Mouse (Mus musculus): ENCODE measurements around the gene Irf9. TPM values are rescaled to one million over a fixed set of nuclear protein-coding genes. Genes with fewer than 3 reads are reported as not detected.

The Irf9 gene
- polyA plus RNA-seq (2015; fragmentation: Nextera tagmentation; extraction: Ambion mirVana), result 46.6 and 50.2 TPM in 2 replicates

- DNase-seq (ENCODE audit: low spot score), result no peak
Observed at GRCm38 (mm10) chr14:55603271-55603632, at the start of gene Irf9. Gene Irf9 (plus strand): TSS chr14:55603571.

GRCm38 (mm10) chr14:55554635-55555034 is 48.7 kb upstream of the Irf9 start:
- DNase-seq (ENCODE audit: low spot score), result no peak

DNA sequence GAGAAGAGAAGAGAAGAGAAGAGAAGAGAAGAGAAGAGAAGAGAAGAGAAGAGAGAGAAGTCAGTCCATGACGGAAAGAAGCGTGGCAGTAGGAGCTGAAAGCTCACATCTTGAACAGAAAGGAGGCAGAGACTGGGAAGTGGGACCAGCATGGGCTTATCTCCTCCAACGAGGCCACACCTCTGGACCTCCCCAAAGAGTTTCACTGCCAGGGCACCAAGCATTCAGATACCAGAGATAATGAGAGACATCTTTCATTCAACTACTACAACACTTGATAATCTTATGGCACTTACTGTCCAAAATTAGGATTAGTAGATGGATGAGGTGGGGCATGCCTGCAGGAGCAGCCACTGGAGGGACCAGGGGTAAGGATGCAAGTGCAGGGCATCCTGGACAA is 47.6 kb upstream of the Irf9 start:
- no peak for DNase-seq (ENCODE audit: low spot score)

DNA sequence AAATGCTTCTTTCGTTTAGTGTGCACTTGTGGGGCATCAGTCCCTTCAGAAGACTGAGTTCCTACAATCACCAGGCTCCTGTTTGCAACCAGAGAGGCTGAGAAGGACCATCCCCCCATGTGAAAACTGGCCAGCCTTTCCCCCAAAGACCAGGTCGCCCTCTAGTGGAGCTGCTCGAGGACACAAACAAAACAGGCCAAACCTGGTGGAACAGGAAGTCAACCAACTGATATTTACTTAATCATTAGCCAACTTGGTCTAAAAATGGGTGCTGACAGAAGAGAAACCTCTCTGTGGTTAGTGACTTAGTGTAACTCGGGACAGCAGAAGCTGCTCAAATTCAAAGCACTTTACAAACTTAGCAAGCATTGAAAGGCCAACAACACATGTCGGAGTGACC is 46.4 kb upstream of the Irf9 start:
- DNase-seq (ENCODE audit: low spot score), result peak; percentile 49

GRCm38 (mm10) chr14:55557587-55557986 is 45.8 kb upstream of the Irf9 start:
- no peak for DNase-seq (ENCODE audit: low spot score)

GRCm38 (mm10) chr14:55558740-55559448 is 44.5 kb upstream of the Irf9 start:
- DNase-seq (ENCODE audit: low spot score), result no peak

DNA sequence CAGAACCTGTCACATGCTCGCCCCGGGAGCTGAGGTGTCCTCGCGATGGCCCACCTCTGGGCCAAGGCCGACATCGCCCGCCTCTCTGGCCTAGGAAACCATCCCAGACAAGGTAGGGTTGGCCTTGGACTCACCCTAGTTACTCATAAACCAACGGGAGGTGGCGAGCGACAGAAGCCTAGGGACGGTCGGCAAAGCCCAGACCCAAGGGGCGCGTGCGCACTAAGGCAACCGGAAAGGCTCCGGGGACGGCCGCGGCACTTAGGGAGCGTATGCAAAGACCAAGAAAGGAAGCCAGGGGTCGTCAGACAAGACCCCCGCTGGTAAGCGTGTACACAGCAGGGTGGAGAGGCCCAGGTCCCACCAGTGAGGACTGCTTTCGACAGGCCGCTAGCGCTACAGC is 43.6 kb upstream of the Irf9 start, which contains the start of gene Dcaf11:
Gene Dcaf11 (plus strand): TSS at position 208 of the 403 bp plus-strand sequence.
- peak; percentile 91 for DNase-seq (ENCODE audit: low spot score)

- peak; percentile 99 for DNase-seq (ENCODE audit: low spot score)
Observed at GRCm38 (mm10) chr14:55560202-55561073, 42.9 kb upstream of the Irf9 start, which contains the start of gene A730061H03Rik. Gene A730061H03Rik (minus strand): TSS chr14:55560406.

DNA sequence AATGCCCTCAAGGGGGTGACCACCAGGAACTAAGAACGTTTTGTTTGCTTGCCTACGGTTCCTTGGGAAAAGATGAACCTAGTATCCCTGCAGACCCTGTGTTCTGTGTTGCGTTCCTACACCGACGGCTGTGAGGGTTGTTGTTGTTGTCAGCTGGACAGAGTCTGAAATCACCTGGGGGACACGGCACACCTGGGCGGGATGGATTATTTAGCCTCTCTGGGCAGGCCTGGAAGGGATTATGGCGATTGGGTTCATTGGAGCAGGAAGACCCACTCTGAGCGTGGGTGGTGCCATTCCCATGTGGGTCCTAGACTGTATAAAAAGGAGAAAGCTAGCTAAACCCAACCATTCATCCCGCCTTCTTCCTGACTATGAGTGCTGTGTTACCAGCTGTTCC is 41.5 kb upstream of the Irf9 start:
- no peak for DNase-seq (ENCODE audit: low spot score)

GRCm38 (mm10) chr14:55563249-55563648 is 40.1 kb upstream of the Irf9 start:
- no peak for DNase-seq (ENCODE audit: low spot score)

DNA sequence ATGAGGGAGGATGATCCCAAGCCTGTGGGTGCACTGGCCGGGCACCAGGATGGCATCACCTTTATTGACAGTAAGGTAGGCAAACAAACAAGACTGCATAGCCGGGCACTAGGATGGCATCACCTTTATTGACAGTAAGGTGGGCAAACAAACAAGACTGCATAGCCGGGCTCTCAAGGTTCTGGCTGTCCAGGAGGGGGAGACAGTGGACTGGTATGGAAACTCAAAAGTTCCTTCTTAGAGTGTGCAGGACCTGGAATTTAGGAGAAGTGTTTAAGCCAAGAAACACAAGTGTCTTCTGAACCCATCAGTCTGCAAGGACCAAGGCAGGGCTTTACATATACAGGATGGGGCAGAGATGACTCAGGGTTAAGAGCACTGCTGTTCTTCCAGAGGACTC is 37.6 kb upstream of the Irf9 start:
- no peak for DNase-seq (ENCODE audit: low spot score)

DNA sequence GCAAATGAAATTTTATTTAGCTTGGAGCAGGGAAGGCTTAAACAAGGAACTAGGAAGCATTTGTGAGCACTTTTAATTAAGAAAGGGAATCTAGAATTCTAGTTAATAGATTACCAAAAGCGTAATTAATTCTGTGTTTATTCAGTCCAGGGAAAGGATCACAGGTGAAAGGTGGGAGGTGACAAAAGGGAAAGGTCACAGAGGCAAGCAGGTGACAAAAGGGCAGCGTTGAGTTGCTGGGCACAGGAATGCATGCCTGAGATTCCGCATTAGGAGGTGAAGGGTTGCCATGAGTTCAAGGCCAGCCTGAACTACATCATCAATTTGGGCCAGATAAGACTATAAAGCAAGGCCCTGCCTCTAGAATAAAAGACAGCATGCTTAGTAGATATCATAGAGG is 35.9 kb upstream of the Irf9 start:
- no peak for DNase-seq (ENCODE audit: low spot score)

- no peak for DNase-seq (ENCODE audit: low spot score)
Observed at GRCm38 (mm10) chr14:55570588-55570987, 32.8 kb upstream of the Irf9 start.

- no peak for DNase-seq (ENCODE audit: low spot score)
Observed at GRCm38 (mm10) chr14:55571760-55572159, 31.6 kb upstream of the Irf9 start.

DNA sequence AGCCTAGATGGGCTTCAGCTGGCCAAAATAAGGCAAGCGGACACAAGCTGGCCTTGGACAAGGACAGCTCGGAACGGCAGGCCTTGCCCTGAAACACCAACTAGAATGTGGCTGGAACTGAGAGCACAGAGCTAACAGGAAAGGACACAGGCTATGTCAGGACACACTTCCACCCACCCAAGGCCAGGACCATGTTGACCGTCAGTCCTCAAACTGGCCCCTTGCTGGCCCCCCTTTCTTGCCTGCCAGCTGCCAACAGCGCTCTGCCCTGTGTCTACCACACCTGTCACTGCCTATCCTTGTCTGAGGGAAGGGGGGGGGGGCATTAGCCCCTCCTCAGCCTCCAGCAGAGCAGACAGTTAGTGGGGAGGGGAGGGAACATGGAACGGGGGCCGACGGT is 28.1 kb upstream of the Irf9 start, which contains the start of gene Fitm1:
Gene Fitm1 (plus strand): TSS at position 316 of the 400 bp plus-strand sequence.
- no peak for DNase-seq (ENCODE audit: low spot score)

DNA sequence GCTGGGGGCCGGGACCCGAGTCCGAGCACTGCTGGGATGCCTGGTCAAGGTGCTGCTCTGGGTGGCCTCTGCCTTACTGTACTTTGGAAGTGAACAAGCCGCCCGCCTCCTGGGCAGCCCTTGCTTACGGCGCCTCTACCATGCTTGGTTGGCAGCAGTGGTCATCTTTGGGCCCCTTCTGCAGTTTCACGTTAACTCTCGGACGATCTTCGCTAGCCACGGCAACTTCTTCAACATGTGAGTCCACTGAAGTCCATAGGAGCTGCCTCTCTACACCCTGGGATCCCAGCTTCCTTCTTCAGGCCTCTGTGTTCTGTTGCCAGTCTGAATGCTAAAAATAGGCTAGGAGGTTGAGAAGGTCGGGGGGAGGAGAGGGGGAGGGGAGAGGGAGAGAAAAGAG is 27.7 kb upstream of the Irf9 start:
- DNase-seq (ENCODE audit: low spot score), result no peak

DNA sequence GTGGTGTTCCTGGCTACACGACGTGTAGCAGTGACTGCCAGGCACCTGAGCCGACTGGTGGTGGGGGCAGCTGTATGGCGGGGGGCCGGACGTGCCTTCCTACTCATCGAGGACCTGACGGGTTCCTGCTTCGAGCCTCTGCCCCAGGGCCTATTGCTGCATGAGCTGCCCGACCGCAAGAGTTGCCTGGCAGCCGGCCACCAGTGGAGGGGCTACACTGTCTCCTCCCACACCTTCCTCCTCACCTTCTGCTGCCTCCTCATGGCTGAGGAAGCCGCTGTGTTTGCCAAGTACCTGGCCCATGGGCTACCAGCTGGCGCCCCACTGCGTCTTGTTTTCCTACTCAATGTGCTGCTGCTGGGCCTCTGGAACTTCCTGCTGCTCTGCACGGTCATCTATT is 27.0 kb upstream of the Irf9 start:
- no peak for DNase-seq (ENCODE audit: low spot score)

DNA sequence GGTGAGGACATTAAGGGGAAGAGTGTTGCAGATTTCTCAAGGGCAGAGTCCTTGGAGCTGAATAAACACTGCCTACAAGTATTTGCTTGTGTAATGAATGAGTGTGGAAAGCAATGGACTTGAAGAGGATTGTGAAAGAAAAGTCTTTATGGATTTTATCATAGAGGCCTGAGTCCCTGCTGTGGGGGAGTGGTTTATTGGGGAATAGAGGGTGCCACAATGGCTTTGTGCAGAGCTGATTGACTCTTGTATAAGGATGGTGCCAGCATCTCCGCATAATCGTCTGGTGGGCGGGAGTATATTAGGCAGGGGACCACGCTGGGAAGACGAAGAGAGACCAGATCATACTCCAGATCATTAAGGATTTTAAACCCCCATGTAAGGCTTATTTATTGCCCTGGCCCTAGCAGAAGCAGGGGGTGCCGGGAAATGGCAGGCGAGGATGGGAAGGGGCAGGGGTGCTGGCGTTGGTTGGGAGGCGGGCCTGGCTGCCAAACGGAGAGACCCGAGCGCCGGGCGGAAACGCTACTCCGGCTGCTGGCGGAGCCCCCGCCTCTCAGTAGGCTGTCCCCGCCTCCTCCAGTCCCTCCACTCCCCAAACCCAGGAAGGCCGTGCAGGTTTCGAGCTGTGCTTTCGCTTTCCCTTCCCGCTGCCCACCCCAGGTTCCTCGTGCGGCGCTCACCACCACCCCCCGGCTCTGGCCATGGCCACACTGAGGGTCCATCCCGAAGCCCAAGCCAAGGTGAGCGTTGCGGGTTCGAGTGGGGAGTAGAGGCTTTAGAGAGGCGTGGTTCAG is 25.3 kb upstream of the Irf9 start, which contains the start of gene Psme1:
Gene Psme1 (plus strand): TSS at position 253 of the 797 bp plus-strand sequence.
- peak; percentile 89 for DNase-seq (ENCODE audit: low spot score)

DNA sequence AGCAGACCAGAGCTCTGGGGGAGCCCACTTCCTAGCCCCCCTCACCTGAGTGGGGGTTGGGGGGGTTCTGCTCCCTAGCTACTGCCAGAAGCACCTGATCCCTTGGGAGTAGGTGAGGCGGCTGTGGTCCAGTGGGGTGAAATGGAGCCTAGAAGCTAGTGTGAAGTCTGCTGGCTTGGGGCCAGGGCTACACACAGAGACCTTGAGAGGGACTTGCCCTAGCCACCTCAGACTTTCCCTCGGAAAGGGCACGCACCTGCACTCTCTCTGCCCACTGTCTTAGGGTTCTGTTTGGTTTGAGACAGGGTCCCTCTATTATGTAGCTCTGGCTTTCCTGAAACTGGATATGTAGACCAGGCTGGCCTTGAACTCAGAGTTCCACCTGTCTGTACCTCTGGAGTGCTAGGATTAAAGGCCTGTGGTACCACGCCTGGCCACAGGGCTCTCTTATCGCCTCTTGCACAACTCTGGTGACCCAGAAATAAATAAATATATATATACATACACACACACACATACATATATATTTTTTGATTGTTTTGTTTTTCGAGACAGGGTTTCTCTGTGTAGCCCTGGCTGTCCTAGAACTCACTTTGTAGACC is 24.6 kb upstream of the Irf9 start:
- DNase-seq (ENCODE audit: low spot score), result peak; percentile 19

- no peak for DNase-seq (ENCODE audit: low spot score)
Observed at GRCm38 (mm10) chr14:55579511-55580496, 23.6 kb upstream of the Irf9 start.

Data from thymus, postnatal 0 days (tissue).